Mouse (Mus musculus) stomach, embryonic 14.5 days (tissue): ENCODE data around the gene Madd. TPM values are rescaled to one million over a fixed set of nuclear protein-coding genes. Genes with fewer than 3 reads are reported as not detected.

Experiments used
- ATAC-seq: fragments of 200-750 bp; cut with Nextera tagmentation; 2 replicates; pipeline ENCODE4 v1.8.0; 2017; ENCODE audit warnings: low read depth, moderate TSS enrichment; ENCODE audit not compliant: insufficient number of reproducible peaks, insufficient read depth, low FRiP score
- H3K27ac ChIP-seq: fragments of 300-500 bp; sonication (generic); 2 replicates; pipeline ENCODE4 v1.5.1; 2014; ENCODE audit warnings: mild to moderate bottlenecking, low read length, moderate library complexity, mixed read lengths
- H3K27me3 ChIP-seq: fragments of 300-500 bp; sonication (generic); 2 replicates; pipeline ENCODE4 v1.6.1; 2014; ENCODE audit warnings: low read length, control low read depth, mixed read lengths; ENCODE audit not compliant: control insufficient read depth, insufficient read depth
- H3K36me3 ChIP-seq: fragments of 300-500 bp; sonication (generic); 2 replicates; pipeline ENCODE4 v1.6.1; 2014; ENCODE audit warnings: mild to moderate bottlenecking, control low read depth, low read length, moderate library complexity, mixed read lengths; ENCODE audit not compliant: control insufficient read depth, insufficient read depth
- H3K4me1 ChIP-seq: fragments of 300-500 bp; sonication (generic); 2 replicates; pipeline ENCODE4 v1.6.1; 2014; ENCODE audit warnings: low read length, control low read depth, mixed read lengths; ENCODE audit not compliant: control insufficient read depth, insufficient read depth
- H3K4me2 ChIP-seq: fragments of 300-500 bp; sonication (generic); replicated peaks from 2 replicates; pipeline ENCODE4 v1.6.1; 2014; ENCODE audit warnings: low read depth, low read length, control low read depth
- H3K4me3 ChIP-seq: fragments of 300-500 bp; sonication (generic); 2 replicates; pipeline ENCODE4 v1.5.1; 2014; ENCODE audit warnings: low read depth, low read length, control low read depth
- H3K9ac ChIP-seq: fragments of 300-500 bp; sonication (generic); replicated peaks from 2 replicates; pipeline ENCODE4 v1.6.1; 2014; ENCODE audit warnings: low read depth, mild to moderate bottlenecking, control low read depth, low read length, moderate library complexity, mixed read lengths
- H3K9me3 ChIP-seq: fragments of 300-500 bp; sonication (generic); 2 replicates; pipeline ENCODE4 v1.6.1; 2016; ENCODE audit warnings: low read depth, low read length, control low read depth; ENCODE audit not compliant: control insufficient read depth
- WGBS: fragments of 180-500 bp; shearing (Covaris S2); extraction: QIAGEN DNeasy Blood & Tissue Kit; methylation state at CpG from one replicate; pipeline ENCODE4 v1.1.7; 2014; 5-methylcytosine and 5-hydroxymethylcytosine counted together
- polyA plus RNA-seq: library from polyadenylated mRNA; unstranded; fragments of >200 nt; fragmentation: Nextera tagmentation; extraction: Ambion mirVana; gene quantifications from 2 replicates; pipeline ENCODE4 v1.2.1, GENCODE M21; 2014

Madd gene
- polyA plus RNA-seq, 1 experiment from 2014 or later, result 19.7 TPM

GRCm38 (mm10) chr2:91096524-91096923, 87.1 kb downstream of the Madd start:
- Histone ChIP-seq H3K36me3 (no peaks in the 10 kb centered on the region), H3K27me3 (no peaks in the 10 kb centered on the region), H3K9ac (no peak overlapping the region), H3K27ac (no peak overlapping the region), H3K4me3 (no peak overlapping the region), H3K9me3 (no peaks in the 10 kb centered on the region), H3K4me2 (no peak overlapping the region), H3K4me1 (no peaks in the 10 kb centered on the region)
- WGBS, result 67% methylated on average over 14 of the region's 14 CpGs
- ATAC-seq, result 0 out of 2 replicates have a peak, but pooled peaks have one; percentile 15

- Histone ChIP-seq H3K9ac (no peak overlapping the region), H3K4me3 (no peak overlapping the region), H3K27ac (no peak overlapping the region), H3K4me2 (no peak overlapping the region), H3K9me3 (no peaks in the 10 kb centered on the region), H3K36me3 (no peaks in the 10 kb centered on the region), H3K27me3 (no peaks in the 10 kb centered on the region), H3K4me1 (no peaks in the 10 kb centered on the region)
- no peak for ATAC-seq
- WGBS, result 69% methylated on average over 6 of the region's 6 CpGs
These were observed 92.8 kb downstream of the Madd start for GRCm38 (mm10) chr2:91090827-91091226.

GRCm38 (mm10) chr2:91090208-91090607, 93.4 kb downstream of the Madd start:
- H3K9ac ChIP-seq, result no peak overlapping the region
- ATAC-seq, result no peak
- no peak overlapping the region for H3K4me2 ChIP-seq
- no peaks in the 10 kb centered on the region for H3K9me3 ChIP-seq
- WGBS, result 67% methylated on average over 6 of the region's 6 CpGs
- no peaks in the 10 kb centered on the region for H3K27me3 ChIP-seq
- H3K4me1 ChIP-seq, result no peaks in the 10 kb centered on the region
- H3K4me3 ChIP-seq, result no peak overlapping the region
- H3K36me3 ChIP-seq, result no peaks in the 10 kb centered on the region
- no peak overlapping the region for H3K27ac ChIP-seq

- Histone ChIP-seq H3K4me2 (no peak overlapping the region), H3K9me3 (no peaks in the 10 kb centered on the region), H3K4me3 (no peak overlapping the region), H3K27me3 (no peaks in the 10 kb centered on the region), H3K9ac (no peak overlapping the region), H3K4me1 (no peaks in the 10 kb centered on the region), H3K27ac (no peak overlapping the region), H3K36me3 (no peaks in the 10 kb centered on the region)
- WGBS, result 68% methylated on average over 9 of the region's 9 CpGs
- ATAC-seq, result no peak
These were observed 94.7 kb downstream of the Madd start for GRCm38 (mm10) chr2:91088987-91089386.

GRCm38 (mm10) chr2:91087453-91087852, 96.2 kb downstream of the Madd start:
- Histone ChIP-seq H3K9me3 (no peaks in the 10 kb centered on the region), H3K4me2 (no peak overlapping the region), H3K4me1 (no peaks in the 10 kb centered on the region), H3K4me3 (no peak overlapping the region), H3K9ac (no peak overlapping the region), H3K27me3 (no peaks in the 10 kb centered on the region), H3K36me3 (no peaks in the 10 kb centered on the region), H3K27ac (no peak overlapping the region)
- no peak for ATAC-seq
- 86% methylated on average over 9 of the region's 9 CpGs for WGBS

Other genes with a start within 250 kb of the Madd start
- 71.0 and 75.1 TPM in 2 replicates for gene Celf1, start 243.5 kb downstream of the Madd start, polyA plus RNA-seq
- gene Rapsn, start 148.2 kb downstream of the Madd start, polyA plus RNA-seq, result 1.3 and 1.6 TPM in 2 replicates
- 302 and 313 TPM in 2 replicates for gene Psmc3, start 129.8 kb downstream of the Madd start, polyA plus RNA-seq
- gene Slc39a13, start 113.4 kb downstream of the Madd start, polyA plus RNA-seq, result 42.8 and 45.8 TPM in 2 replicates
- 6.0 and 6.1 TPM in 2 replicates for gene Spi1, start 101.4 kb downstream of the Madd start, polyA plus RNA-seq
- 0.35 and 0.42 TPM in 2 replicates for gene Mybpc3, start 65.7 kb downstream of the Madd start, polyA plus RNA-seq
- gene Nr1h3, start 19.0 kb upstream of the Madd start, polyA plus RNA-seq, result 0.36 and 1.4 TPM in 2 replicates
- gene Acp2, start 19.0 kb upstream of the Madd start, polyA plus RNA-seq, result 26.5 and 32.3 TPM in 2 replicates
- 19.9 and 22.7 TPM in 2 replicates for gene Ddb2, start 53.1 kb upstream of the Madd start, polyA plus RNA-seq
- 40.9 and 44.4 TPM in 2 replicates for gene Pacsin3, start 72.1 kb upstream of the Madd start, polyA plus RNA-seq
- gene Arfgap2, start 81.1 kb upstream of the Madd start, polyA plus RNA-seq, result 65.1 and 75.7 TPM in 2 replicates